Mouse (Mus musculus): Measurements from ENCODE around the gene Iqsec2. TPM values are rescaled to one million over a fixed set of nuclear protein-coding genes. Genes with fewer than 3 reads are reported as not detected.

The Iqsec2 gene
- 3.9 and 5.0 TPM in 2 replicates for polyA plus RNA-seq (2015; fragmentation: Nextera tagmentation; extraction: Ambion mirVana)

DNA sequence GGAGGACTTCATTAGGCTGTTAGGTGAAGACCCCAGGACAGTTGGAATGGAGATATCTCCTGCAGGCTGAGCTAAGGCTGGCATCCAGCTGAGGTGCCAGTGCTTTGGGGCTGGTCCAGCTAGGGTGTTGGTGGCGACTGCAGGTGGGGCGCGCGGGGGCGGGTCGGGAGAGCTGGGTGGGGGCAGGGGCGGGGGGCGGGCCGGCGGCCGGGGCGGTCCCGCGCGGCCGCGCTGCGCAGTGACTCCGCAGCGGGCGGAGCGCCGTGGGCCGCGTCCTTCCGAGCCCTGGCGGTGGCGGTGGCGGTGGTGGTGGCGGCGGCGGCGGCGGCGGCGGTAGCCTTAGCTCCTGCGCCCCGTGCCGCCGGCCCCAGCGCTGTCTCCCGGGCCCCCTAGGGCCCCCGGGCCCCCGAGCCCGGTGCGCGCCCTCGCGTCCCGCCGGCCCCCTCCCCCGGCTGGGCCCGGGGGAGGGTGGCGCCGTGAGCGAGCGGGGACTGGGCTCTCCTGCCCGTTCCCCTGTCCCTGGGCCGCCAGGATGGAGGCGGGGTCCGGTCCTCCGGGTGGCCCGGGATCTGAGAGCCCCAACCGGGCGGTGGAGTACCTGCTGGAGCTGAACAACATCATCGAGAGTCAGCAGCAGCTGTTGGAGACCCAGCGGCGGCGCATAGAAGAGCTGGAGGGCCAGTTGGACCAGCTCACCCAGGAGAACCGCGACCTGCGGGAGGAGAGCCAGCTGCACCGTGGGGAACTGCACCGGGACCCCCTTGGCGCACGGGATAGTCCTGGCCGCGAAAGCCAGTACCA is at the start of gene Iqsec2:
Gene Iqsec2, plus strand, starts transcription at position 328 of the 801 bp plus-strand sequence.
- Histone ChIP-seq H3K4me3 (replicated peaks) (peak within 1 kb of the TSS; percentile 64), H3K36me3 (no peaks in the 10 kb centered on the region), H3K27me3 (peaks cover 84% of the 10 kb centered on the region), H3K27ac (no peak within 1 kb of the TSS), H3K4me1 (0 out of 2 replicates have a peak, but pooled peaks cover 7% of the 10 kb centered on the region), H3K9me3 (replicated peaks) (no peaks in the 10 kb centered on the region), H3K4me2 (peak within 1 kb of the TSS; percentile 89), H3K9ac (peak within 1 kb of the TSS; percentile 55)
- 9% methylated on average over 18 of the region's 78 CpGs for WGBS
- ATAC-seq (replicated peaks; ENCODE audit: low FRiP score): peak; percentile 74

DNA sequence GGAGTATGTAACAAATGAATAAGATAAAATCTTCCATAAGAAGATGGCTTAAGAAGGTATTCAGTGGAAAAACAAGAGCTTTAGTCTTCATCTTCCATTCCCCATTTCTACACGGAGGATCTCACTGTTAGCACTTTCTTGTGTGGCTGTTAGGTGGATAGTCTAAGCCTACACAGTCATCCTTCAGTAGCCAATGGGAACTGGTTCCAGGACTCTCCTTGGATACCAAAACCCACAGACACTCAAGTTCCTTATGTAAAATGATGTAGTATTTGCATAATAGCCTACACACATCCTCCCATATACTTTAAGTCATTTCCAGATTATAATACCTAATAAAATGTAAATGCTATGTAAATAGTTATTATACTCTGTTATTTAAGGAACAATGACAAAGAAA is 46.5 kb upstream of the Iqsec2 start:
- H3K27ac ChIP-seq: no peak overlapping the region
- H3K27me3 ChIP-seq: peaks cover 58% of the 10 kb centered on the region
- H3K4me1 ChIP-seq: no peaks in the 10 kb centered on the region
- H3K4me3 ChIP-seq (replicated peaks): no peak overlapping the region
- H3K9me3 ChIP-seq (replicated peaks): no peaks in the 10 kb centered on the region
- H3K36me3 ChIP-seq: no peaks in the 10 kb centered on the region
- WGBS: 30% methylated on average over 1 of the region's 1 CpGs
- no peak overlapping the region for H3K9ac ChIP-seq
- no peak for ATAC-seq (replicated peaks; ENCODE audit: low FRiP score)
- no peak overlapping the region for H3K4me2 ChIP-seq

DNA sequence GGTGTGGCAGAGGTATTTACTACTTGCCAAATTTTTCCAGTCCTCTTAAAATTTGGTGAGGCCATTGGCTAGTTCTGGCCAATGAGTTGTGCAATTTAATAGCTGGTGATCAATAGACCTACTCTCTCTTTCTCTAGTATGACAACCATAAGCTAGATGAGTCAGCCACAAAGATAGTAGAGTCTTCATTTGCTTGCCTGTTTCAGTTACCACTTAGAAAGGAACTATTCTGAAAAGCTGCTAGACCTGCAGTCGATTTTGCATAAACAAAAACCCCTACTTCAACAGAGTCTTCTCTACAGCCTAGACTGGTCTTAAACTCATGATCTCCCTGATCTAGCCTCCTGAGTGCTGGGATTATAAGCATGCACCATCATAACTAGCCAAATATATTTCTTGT is 22.4 kb upstream of the Iqsec2 start:
- 81% methylated on average over 1 of the region's 1 CpGs for WGBS
- Histone ChIP-seq H3K4me1 (no peaks in the 10 kb centered on the region), H3K9ac (no peak overlapping the region), H3K4me2 (no peak overlapping the region), H3K36me3 (no peaks in the 10 kb centered on the region), H3K27ac (no peak overlapping the region), H3K9me3 (replicated peaks) (no peaks in the 10 kb centered on the region), H3K4me3 (replicated peaks) (no peak overlapping the region), H3K27me3 (peaks cover 64% of the 10 kb centered on the region)
- no peak for ATAC-seq (replicated peaks; ENCODE audit: low FRiP score)

- Histone ChIP-seq H3K4me1 (no peaks in the 10 kb centered on the region), H3K36me3 (no peaks in the 10 kb centered on the region), H3K27ac (no peak overlapping the region), H3K9ac (no peak overlapping the region), H3K4me2 (no peak overlapping the region), H3K4me3 (replicated peaks) (no peak overlapping the region), H3K9me3 (replicated peaks) (no peaks in the 10 kb centered on the region), H3K27me3 (peaks cover 73% of the 10 kb centered on the region)
- 55% methylated on average over 3 of the region's 3 CpGs for WGBS
- no peak for ATAC-seq (replicated peaks; ENCODE audit: low FRiP score)
Measured at GRCm38 (mm10) chrX:152130777-152131176, 13.3 kb upstream of the Iqsec2 start.

DNA sequence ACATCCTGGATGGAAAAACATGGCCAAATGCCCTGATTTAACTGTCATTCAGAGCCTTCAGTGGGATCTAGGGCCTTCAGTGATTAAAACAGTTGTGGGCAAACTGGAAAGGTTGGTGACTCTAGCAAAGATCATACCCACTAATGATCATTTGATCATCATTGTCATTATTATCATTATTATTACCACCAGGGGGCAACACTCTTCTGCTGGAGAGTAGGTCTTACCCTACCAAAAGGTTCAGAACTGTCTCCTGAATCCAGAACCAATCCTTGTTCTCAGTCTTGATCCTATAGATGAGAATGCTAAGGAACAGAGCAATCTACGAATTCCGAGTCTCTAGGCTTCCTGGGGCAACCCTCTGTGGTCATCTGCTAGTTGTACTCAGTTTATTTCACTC is 12.0 kb upstream of the Iqsec2 start:
- H3K9ac ChIP-seq: no peak overlapping the region
- WGBS: 86% methylated on average over 2 of the region's 2 CpGs
- no peaks in the 10 kb centered on the region for H3K9me3 ChIP-seq (replicated peaks)
- H3K4me2 ChIP-seq: no peak overlapping the region
- no peak overlapping the region for H3K27ac ChIP-seq
- H3K4me3 ChIP-seq (replicated peaks): no peak overlapping the region
- no peaks in the 10 kb centered on the region for H3K36me3 ChIP-seq
- no peaks in the 10 kb centered on the region for H3K4me1 ChIP-seq
- no peak for ATAC-seq (replicated peaks; ENCODE audit: low FRiP score)
- peaks cover 77% of the 10 kb centered on the region for H3K27me3 ChIP-seq

DNA sequence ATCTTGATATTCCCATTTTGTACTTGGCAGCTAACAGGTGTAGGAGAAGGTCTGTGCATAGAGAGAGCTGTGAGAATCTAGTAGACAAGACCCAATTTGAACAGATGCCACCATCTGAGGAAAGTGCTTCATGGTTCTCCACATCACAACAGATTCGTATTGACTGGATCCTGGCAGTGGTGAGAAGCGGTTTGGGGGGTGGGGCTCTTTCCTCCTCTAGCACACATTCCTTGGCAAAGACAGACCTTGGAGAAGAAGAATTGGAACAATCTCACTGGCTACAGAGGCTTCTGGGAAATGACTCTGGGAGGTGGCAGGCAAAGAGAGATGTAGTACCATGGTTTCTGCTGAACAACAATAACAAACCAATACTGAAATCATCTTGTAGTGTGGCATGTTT is 8.9 kb upstream of the Iqsec2 start:
- ATAC-seq (replicated peaks; ENCODE audit: low FRiP score): no peak
- H3K36me3 ChIP-seq: no peaks in the 10 kb centered on the region
- H3K9me3 ChIP-seq (replicated peaks): no peaks in the 10 kb centered on the region
- H3K27ac ChIP-seq: no peak overlapping the region
- no peak overlapping the region for H3K4me3 ChIP-seq (replicated peaks)
- H3K9ac ChIP-seq: no peak overlapping the region
- 66% methylated on average over 2 of the region's 2 CpGs for WGBS
- no peak overlapping the region for H3K4me2 ChIP-seq
- H3K4me1 ChIP-seq: no peaks in the 10 kb centered on the region
- peaks cover 89% of the 10 kb centered on the region for H3K27me3 ChIP-seq

DNA sequence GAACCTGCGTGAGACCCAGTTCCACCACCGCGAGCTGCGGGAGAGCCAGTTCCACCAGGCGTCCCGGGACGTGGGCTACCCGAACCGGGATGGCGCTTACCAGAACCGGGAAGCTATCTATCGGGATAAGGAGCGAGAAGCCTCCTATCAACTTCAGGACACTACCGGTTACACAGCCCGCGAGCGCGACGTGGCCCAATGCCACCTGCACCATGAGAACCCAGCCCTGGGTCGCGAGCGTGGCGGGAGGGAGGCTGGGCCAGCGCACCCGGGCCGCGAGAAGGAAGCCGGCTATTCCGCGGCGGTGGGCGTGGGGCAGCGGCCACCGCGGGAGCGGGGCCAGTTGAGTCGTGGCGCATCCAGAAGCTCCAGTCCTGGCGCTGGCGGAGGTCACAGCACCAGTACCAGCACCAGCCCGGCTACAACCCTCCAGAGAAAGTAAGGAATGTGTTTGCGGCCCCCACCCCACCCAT is 710 bp downstream of the Iqsec2 start:
- Histone ChIP-seq H3K27me3 (peaks cover 85% of the 10 kb centered on the region), H3K9ac (peak overlapping the region; percentile 55), H3K4me1 (0 out of 2 replicates have a peak, but pooled peaks cover 7% of the 10 kb centered on the region), H3K4me3 (replicated peaks) (peak overlapping the region; percentile 64), H3K27ac (no peak overlapping the region), H3K9me3 (replicated peaks) (no peaks in the 10 kb centered on the region), H3K36me3 (no peaks in the 10 kb centered on the region), H3K4me2 (peak overlapping the region; percentile 89)
- 0 out of 2 replicates have a peak, but pooled peaks have one; percentile 38 for ATAC-seq (replicated peaks; ENCODE audit: low FRiP score)
- WGBS: 11% methylated on average over 41 of the region's 42 CpGs

DNA sequence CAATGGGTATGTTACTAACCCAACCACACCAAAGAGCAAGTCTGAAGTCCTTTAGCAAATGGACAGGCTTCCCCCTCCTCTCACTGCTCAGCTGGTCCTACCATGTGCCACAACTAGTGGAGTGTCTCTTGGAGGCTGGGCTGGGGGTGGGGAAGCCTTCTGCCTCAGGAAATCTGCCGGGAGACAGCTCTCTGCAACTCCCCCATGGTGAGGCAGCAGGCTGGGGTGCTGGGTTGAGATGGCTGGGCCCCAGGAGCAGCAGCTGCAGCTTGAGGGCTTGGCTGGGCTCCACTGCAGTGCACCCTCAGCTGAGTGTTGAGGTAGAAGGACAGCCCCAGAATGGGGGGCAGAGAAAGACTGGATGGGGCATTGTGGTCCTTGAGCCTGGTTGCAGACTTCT is 2.1 kb downstream of the Iqsec2 start:
- WGBS: 10% methylated on average over 1 of the region's 1 CpGs
- no peaks in the 10 kb centered on the region for H3K36me3 ChIP-seq
- H3K4me2 ChIP-seq: peak overlapping the region; percentile 89
- H3K27ac ChIP-seq: no peak overlapping the region
- 0 out of 2 replicates have a peak, but pooled peaks cover 7% of the 10 kb centered on the region for H3K4me1 ChIP-seq
- no peak overlapping the region for H3K4me3 ChIP-seq (replicated peaks)
- ATAC-seq (replicated peaks; ENCODE audit: low FRiP score): no peak
- no peaks in the 10 kb centered on the region for H3K9me3 ChIP-seq (replicated peaks)
- no peak overlapping the region for H3K9ac ChIP-seq
- peaks cover 85% of the 10 kb centered on the region for H3K27me3 ChIP-seq

- no peak overlapping the region for H3K4me3 ChIP-seq (replicated peaks)
- H3K4me2 ChIP-seq: peak overlapping the region; percentile 89; the same call in 1 of the 2 replicates
- H3K27me3 ChIP-seq: peaks cover 89% of the 10 kb centered on the region
Measured at GRCm38 (mm10) chrX:152146691-152147090, 2.6 kb downstream of the Iqsec2 start.

GRCm38 (mm10) chrX:152147451-152148116 is 3.5 kb downstream of the Iqsec2 start:
- 0 out of 2 replicates have a peak, but pooled peaks cover 7% of the 10 kb centered on the region for H3K4me1 ChIP-seq
- ATAC-seq (replicated peaks; ENCODE audit: low FRiP score): peak; percentile 80
- H3K36me3 ChIP-seq: no peaks in the 10 kb centered on the region
- H3K4me2 ChIP-seq: no peak overlapping the region
- no peak overlapping the region for H3K27ac ChIP-seq
- H3K27me3 ChIP-seq: peaks cover 89% of the 10 kb centered on the region
- WGBS: 35% methylated on average over 5 of the region's 5 CpGs
- no peak overlapping the region for H3K4me3 ChIP-seq (replicated peaks)
- no peak overlapping the region for H3K9ac ChIP-seq
- no peaks in the 10 kb centered on the region for H3K9me3 ChIP-seq (replicated peaks)

More at GRCm38 (mm10) chrX:152146691-152147090, 2.6 kb downstream of the Iqsec2 start:
- 0 out of 2 replicates have a peak, but pooled peaks cover 7% of the 10 kb centered on the region for H3K4me1 ChIP-seq
- no peak for ATAC-seq (replicated peaks; ENCODE audit: low FRiP score)
- 58% methylated on average over 2 of the region's 2 CpGs for WGBS
- no peak overlapping the region for H3K27ac ChIP-seq
- no peaks in the 10 kb centered on the region for H3K9me3 ChIP-seq (replicated peaks)
- H3K36me3 ChIP-seq: no peaks in the 10 kb centered on the region
- no peak overlapping the region for H3K9ac ChIP-seq

DNA sequence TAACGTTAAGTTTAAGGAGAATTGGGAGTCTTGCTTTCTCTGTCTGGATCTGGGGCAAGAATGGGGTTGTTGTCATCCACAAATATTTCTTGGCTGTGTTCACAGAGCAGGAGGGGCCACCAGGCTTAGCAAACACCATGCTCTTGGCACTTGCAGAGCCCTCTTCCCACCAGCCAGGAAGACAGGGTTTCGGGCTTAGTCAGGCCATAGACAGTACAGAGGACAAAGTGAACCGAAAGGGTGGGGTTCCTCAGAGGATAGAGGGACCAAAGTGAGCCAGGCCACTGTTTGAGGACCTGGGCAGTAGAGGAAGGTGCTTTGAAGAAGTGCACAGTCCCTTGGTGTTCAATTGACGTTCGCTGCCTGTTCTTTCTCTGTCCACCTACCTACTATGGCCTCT is 4.6 kb downstream of the Iqsec2 start:
- Histone ChIP-seq H3K27me3 (peaks cover 86% of the 10 kb centered on the region), H3K36me3 (no peaks in the 10 kb centered on the region), H3K27ac (no peak overlapping the region), H3K9me3 (replicated peaks) (no peaks in the 10 kb centered on the region), H3K4me1 (0 out of 2 replicates have a peak, but pooled peaks cover 7% of the 10 kb centered on the region), H3K4me3 (replicated peaks) (no peak overlapping the region), H3K4me2 (no peak overlapping the region), H3K9ac (no peak overlapping the region)
- no peak for ATAC-seq (replicated peaks; ENCODE audit: low FRiP score)
- WGBS: 85% methylated on average over 5 of the region's 5 CpGs

DNA sequence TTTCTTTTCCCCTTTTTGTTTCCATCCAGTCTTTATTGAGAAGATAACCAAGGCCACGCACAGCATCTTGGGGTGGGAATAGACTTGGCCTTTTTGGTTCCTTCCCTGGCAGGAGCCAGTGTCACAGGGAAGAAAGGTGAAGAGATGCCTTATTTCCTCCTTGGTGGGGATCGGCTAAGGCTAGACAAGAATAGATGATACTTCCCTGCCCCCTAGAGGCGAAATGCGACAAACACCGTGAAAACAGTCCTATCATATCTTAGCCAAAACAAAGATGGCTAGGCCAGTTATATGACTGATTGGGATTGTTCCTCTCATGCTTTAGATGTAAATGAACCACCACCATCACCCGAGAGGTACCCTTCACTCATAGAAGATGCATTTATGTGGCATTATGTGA is 7.6 kb downstream of the Iqsec2 start:
- Histone ChIP-seq H3K9me3 (replicated peaks) (no peaks in the 10 kb centered on the region), H3K4me2 (no peak overlapping the region), H3K4me3 (replicated peaks) (no peak overlapping the region), H3K9ac (no peak overlapping the region), H3K36me3 (no peaks in the 10 kb centered on the region), H3K27me3 (peaks cover 76% of the 10 kb centered on the region), H3K27ac (no peak overlapping the region), H3K4me1 (0 out of 2 replicates have a peak, but pooled peaks cover 2% of the 10 kb centered on the region)
- no peak for ATAC-seq (replicated peaks; ENCODE audit: low FRiP score)
- 16% methylated on average over 6 of the region's 6 CpGs for WGBS
